Mouse (Mus musculus): Measurements from ENCODE around the gene Rab40b.

DNA sequence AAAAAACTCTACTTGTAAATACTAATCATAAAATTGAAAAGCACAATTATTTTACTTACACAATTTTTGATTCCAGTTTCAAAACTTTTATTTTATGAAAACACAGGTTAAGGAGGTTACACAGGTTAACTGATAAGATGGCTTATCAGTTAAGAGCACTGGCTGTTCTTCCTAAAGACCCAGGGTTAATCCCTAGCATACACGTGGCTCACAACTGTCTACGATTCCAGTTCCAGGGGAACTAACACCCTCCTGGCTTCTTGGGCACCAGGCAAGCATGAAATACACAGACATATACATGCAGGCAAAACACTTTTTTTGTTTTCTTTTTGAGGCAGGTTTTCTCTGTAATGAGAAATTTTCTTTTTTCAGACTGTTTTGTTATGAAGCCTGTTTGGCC lies 39.9 kb downstream of the Rab40b start:
- TF ChIP-seq POLR2A (IDR thresholded peaks at IDR 0.05; ENCODE audit: control insufficient read depth, low read depth, low read length) (no peak), CTCF (IDR thresholded peaks at IDR 0.05; ENCODE audit: control insufficient read depth, insufficient read depth, insufficient replicate concordance, low read depth, low read length) (no peak)
